Mouse (Mus musculus) CD8-positive naive resting alpha-beta T cell, adult 57 days (primary cell): ENCODE measurements around the gene Pramel6. TPM values are rescaled to one million over a fixed set of nuclear protein-coding genes. Genes with fewer than 3 reads are reported as not detected.

Source experiments
- total RNA-seq: library from RNA; stranded (reverse); gene quantifications from one replicate; pipeline ENCODE4 v1.2.4, GENCODE M21; 2023

Gene Pramel6
- not detected for total RNA-seq

DNA sequence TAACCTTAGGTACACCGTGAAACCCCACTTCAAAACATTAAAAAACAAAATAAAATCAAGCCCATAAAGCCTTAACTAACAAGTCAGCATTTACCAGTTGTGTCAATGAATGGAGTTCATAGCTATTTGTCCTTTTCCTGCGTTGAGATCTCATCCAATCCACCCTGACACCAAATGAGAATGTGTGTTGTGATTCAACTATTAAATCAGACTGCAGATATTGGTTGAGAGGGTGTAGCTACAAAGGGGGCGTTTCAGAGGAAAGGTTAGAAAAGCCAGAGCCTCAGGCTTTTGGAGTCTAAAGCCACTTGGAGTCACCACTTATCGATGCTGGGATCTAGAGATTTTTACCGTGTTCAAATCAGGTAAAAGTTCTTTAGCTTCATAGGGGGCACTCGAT is at the start of gene Pramel6:
Pramel6 (plus strand) TSS at position 301 of the 400 bp plus-strand sequence.

DNA sequence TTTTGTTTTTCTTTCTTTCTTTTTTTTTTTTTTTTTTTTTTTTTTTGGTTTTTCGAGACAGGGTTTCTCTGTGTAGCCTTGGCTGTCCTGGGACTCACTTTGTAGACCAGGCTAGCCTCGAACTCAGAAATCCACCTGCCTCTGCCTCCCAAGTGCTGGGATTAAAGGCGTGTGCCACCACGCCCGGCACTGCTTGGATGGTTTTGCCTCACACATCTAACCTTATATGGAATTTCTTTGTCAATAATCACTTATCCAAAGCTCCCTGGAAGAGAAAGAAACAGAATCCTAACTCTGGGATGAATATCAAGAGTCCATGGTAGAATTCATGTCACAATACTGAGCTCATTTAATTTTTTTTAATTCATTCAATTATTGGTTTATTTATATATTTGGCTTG is 9.4 kb upstream of the Pramel6 start, which contains the start of gene Pramel7:
Pramel7 (minus strand) TSS at position 101 of the 400 bp plus-strand sequence.

DNA sequence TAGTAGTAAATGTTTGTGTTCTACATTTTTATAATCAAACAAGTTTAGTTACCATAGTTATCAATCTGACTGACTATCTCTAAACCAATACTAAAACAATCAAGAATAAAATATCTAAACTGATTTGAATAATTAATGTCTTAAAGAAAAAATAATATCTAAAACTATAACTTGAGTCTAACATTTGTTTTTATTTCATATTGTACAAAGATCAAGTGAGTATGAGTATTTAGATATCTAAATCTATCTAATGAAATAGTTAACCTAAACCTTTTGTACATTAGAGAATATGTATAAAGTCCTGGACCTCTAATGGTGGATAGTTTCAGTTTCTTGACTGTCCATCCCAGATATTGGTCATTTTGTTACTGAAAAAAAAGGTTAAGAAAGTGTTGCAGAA is 25.1 kb downstream of the Pramel6 start, which contains the start of gene Olfr153:
Olfr153 (plus strand) TSS at position 301 of the 400 bp plus-strand sequence.

DNA sequence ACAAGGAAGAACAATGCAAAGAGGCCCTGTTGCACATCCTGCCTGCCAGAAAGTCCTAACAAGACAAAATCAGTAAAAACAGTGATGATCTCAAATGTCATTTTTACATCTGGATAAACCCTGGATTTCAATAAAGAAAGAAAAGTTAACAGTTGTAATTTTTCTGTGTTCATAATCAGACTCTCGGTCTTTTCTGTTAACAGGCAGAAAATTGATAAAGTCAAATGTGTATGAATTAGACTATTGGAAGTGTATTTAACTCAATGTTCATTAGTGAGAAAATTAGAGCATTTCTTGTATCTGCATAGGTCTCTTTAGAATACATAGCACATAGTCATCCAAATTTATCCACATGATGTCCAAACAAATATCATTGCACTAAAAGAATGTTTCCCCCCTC is 39.1 kb downstream of the Pramel6 start, which contains the start of gene Olfr1128:
Olfr1128 (minus strand) TSS at position 101 of the 400 bp plus-strand sequence.

Other genes starting within 250 kb of the Pramel6 start
- gene Olfr1116, start 239.0 kb upstream of the Pramel6 start, total RNA-seq, result not detected
- not detected for gene Olfr1118, start 199.0 kb upstream of the Pramel6 start, total RNA-seq
- not detected for gene Olfr1120, start 151.8 kb upstream of the Pramel6 start, total RNA-seq
- not detected for gene Olfr1121, start 136.7 kb upstream of the Pramel6 start, total RNA-seq
- not detected for gene Olfr1122, start 120.7 kb upstream of the Pramel6 start, total RNA-seq
- gene Olfr1123, start 89.9 kb upstream of the Pramel6 start, total RNA-seq, result not detected
- gene Olfr1124, start 76.3 kb upstream of the Pramel6 start, total RNA-seq, result not detected
- gene Olfr1126, start 52.6 kb upstream of the Pramel6 start, total RNA-seq, result not detected
- gene Pramel7, start 9.5 kb upstream of the Pramel6 start, total RNA-seq, result not detected
- not detected for gene Olfr153, start 25.2 kb downstream of the Pramel6 start, total RNA-seq
- not detected for gene Olfr1128, start 39.0 kb downstream of the Pramel6 start, total RNA-seq
- not detected for gene Olfr1129, start 67.3 kb downstream of the Pramel6 start, total RNA-seq
- not detected for gene Olfr1130, start 99.6 kb downstream of the Pramel6 start, total RNA-seq
- not detected for gene Olfr1131, start 120.5 kb downstream of the Pramel6 start, total RNA-seq
- gene Olfr1132, start 131.0 kb downstream of the Pramel6 start, total RNA-seq, result not detected
- not detected for gene Olfr1133, start 140.8 kb downstream of the Pramel6 start, total RNA-seq
- gene Olfr1134, start 151.9 kb downstream of the Pramel6 start, total RNA-seq, result not detected
- not detected for gene Olfr1135, start 167.1 kb downstream of the Pramel6 start, total RNA-seq
- gene Olfr1136, start 187.4 kb downstream of the Pramel6 start, total RNA-seq, result not detected
- gene Olfr1137, start 206.6 kb downstream of the Pramel6 start, total RNA-seq, result not detected
- not detected for gene Olfr1138, start 233.4 kb downstream of the Pramel6 start, total RNA-seq
- gene Olfr1140, start 237.2 kb downstream of the Pramel6 start, total RNA-seq, result not detected
- gene Olfr1141, start 247.4 kb downstream of the Pramel6 start, total RNA-seq, result not detected